Mouse (Mus musculus) neural tube, embryonic 14.5 days (tissue): ENCODE measurements around the gene G6pdx. TPM values are rescaled to one million over a fixed set of nuclear protein-coding genes. Genes with fewer than 3 reads are reported as not detected.

ENCODE experiments used
- ATAC-seq: fragments of 200-750 bp; cut with Nextera tagmentation; 2 replicates; pipeline ENCODE4 v1.8.0; 2017; ENCODE audit warnings: low read depth, mild to moderate bottlenecking, moderate TSS enrichment, moderate library complexity
- H3K27ac ChIP-seq: fragments of 300-500 bp; sonication (generic); 2 replicates; pipeline ENCODE4 v1.5.1; 2014; ENCODE audit warnings: low read depth, mild to moderate bottlenecking, control low read depth, low read length, moderate library complexity, mixed read lengths
- H3K27me3 ChIP-seq: fragments of 300-500 bp; sonication (generic); 2 replicates; pipeline ENCODE4 v1.6.1; 2014; ENCODE audit warnings: low read length; ENCODE audit not compliant: control insufficient read depth, insufficient read depth
- H3K36me3 ChIP-seq: fragments of 300-500 bp; sonication (generic); 2 replicates; pipeline ENCODE4 v1.6.1; 2014; ENCODE audit warnings: low read length, mixed read lengths; ENCODE audit not compliant: control insufficient read depth, insufficient read depth
- H3K4me1 ChIP-seq: fragments of 300-500 bp; sonication (generic); 2 replicates; pipeline ENCODE4 v1.6.1; 2014; ENCODE audit warnings: low read length; ENCODE audit not compliant: control insufficient read depth, insufficient read depth
- H3K4me2 ChIP-seq: fragments of 300-500 bp; sonication (generic); 2 replicates; pipeline ENCODE4 v1.6.1; 2014; ENCODE audit warnings: mild to moderate bottlenecking, low read depth, low read length, control low read depth
- H3K4me3 ChIP-seq: fragments of 300-500 bp; sonication (generic); 2 replicates; pipeline ENCODE4 v1.5.1; 2014; ENCODE audit warnings: low read depth, low read length, control low read depth, mixed read lengths
- H3K9ac ChIP-seq: fragments of 300-500 bp; sonication (generic); replicated peaks from 2 replicates; pipeline ENCODE4 v1.6.1; 2014; ENCODE audit warnings: low read depth, mild to moderate bottlenecking, control low read depth, low read length, mixed read lengths
- H3K9me3 ChIP-seq: fragments of 300-500 bp; sonication (generic); 2 replicates; pipeline ENCODE4 v1.6.1; 2016; ENCODE audit warnings: low read length; ENCODE audit not compliant: control insufficient read depth
- WGBS: fragments of 180-500 bp; shearing (Covaris S2); extraction: QIAGEN DNeasy Blood & Tissue Kit; methylation state at CpG from one replicate; pipeline ENCODE4 v1.1.7; 2014; 5-methylcytosine and 5-hydroxymethylcytosine counted together
- polyA plus RNA-seq: library from polyadenylated mRNA; unstranded; fragments of >200 nt; fragmentation: Nextera tagmentation; extraction: Ambion mirVana; gene quantifications from 2 replicates; pipeline ENCODE4 v1.2.1, GENCODE M21; 2014

The G6pdx gene
- polyA plus RNA-seq = 53.4 and 57.2 TPM in 2 replicates

- Histone ChIP-seq H3K27ac (peak within 1 kb of the TSS; percentile 62), H3K9me3 (no peaks in the 10 kb centered on the region), H3K27me3 (no peaks in the 10 kb centered on the region), H3K4me2 (peak within 1 kb of the TSS; percentile 48), H3K36me3 (no peaks in the 10 kb centered on the region; the same call in 1 of the 2 replicates), H3K4me1 (peaks cover 8% of the 10 kb centered on the region; the same call in 1 of the 2 replicates), H3K4me3 (peak within 1 kb of the TSS; percentile 46), H3K9ac (peak within 1 kb of the TSS; percentile 34)
- ATAC-seq = peak; percentile 88
- 15% methylated on average over 25 of the region's 25 CpGs for WGBS
These were observed at the start of gene G6pdx for GRCm38 (mm10) chrX:74428826-74429276. TSS of gene G6pdx (minus strand) at chrX:74429194.

DNA sequence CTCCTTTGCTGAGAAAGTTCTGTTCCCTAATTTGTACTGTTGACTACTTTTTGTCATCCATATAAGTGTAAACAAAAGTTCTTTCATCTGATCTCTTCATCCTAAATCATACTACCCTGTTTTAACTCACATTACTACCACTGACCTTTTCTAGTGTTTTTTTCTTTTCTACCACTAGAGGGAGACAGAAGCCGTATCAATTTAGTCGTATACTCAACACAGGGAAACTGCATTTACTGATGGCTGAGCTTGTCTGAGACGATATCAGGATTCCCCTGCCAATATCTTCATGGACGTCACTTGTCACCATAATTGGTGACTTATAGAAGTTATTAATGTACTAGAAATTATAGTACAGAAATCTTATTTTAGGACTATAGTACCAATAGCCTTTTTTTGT, 23.8 kb upstream of the G6pdx start:
- Histone ChIP-seq H3K4me2 (no peak overlapping the region), H3K27me3 (no peaks in the 10 kb centered on the region), H3K27ac (no peak overlapping the region), H3K4me3 (no peak overlapping the region), H3K4me1 (no peaks in the 10 kb centered on the region), H3K9me3 (no peaks in the 10 kb centered on the region), H3K9ac (no peak overlapping the region), H3K36me3 (no peaks in the 10 kb centered on the region)
- peak; percentile 85; the same call in 1 of the 2 replicates for ATAC-seq
- WGBS = 14% methylated on average over 4 of the region's 4 CpGs

DNA sequence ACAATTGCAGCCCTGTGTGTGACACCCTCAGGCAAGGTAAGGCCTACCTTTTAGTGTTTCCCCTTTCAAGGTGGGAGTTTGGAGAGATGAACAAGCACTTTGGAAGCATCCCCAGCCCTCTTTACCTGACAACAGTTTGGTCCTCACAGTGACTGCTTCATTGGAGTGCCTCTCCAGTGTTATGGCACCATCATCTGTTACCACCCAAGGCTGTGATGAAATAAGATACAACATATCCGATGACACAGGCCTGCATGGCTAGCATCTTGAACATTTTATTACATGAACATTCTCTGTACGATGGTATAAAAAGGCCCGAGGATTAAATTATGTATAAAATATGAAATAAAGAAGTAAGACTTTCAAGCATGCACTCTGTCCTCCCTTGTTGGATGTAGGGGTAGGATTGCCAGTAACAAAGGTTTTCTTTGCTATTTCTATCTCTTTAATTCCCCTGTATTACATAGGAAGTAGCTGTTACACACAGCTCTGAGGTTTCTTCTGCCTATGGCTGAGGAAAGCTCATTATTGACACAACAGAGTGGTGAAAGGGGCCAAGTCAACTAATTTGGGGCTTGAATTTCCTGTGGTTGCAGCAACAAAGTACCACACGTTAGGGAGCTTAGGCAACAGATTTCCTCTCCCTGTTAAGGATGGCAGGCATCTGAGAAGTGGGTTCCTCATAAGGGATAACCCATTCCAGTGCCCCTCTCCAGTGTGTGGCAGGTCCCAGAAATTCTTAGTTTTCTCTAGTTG, 22.3 kb upstream of the G6pdx start:
- H3K4me3 ChIP-seq = no peak overlapping the region
- H3K4me1 ChIP-seq = no peaks in the 10 kb centered on the region
- WGBS = 84% methylated on average over 4 of the region's 4 CpGs
- H3K9me3 ChIP-seq = no peaks in the 10 kb centered on the region
- H3K4me2 ChIP-seq = no peak overlapping the region
- no peaks in the 10 kb centered on the region for H3K27me3 ChIP-seq
- H3K27ac ChIP-seq = no peak overlapping the region
- H3K36me3 ChIP-seq = no peaks in the 10 kb centered on the region
- no peak overlapping the region for H3K9ac ChIP-seq
- no peak for ATAC-seq

DNA sequence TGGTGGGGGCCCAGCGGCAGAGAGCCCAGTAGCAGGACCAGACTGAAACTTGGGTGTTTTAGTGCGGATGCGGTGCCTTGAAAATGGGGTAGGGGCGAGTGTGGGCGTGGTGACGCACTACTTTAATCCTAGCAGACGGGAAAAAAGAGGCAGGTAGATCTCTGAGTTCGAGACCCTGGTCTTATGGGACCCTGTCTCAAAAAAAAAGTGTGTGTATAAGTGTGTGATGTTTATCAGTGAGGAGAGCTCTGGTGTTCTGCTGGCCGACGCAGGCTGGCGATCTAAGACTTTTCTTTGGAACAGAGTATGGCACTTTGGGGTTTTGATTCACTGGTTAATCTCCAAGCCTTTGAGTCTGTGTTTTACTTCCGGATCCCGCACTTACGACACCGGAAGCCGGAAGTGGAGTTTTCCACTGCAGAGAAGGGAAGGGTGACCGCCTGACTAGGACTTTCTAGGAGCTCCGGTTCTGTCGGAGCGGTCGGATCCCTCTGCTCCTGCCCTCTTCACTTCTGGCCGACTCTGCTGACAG, 362 bp upstream of the G6pdx start:
- H3K9me3 ChIP-seq = no peaks in the 10 kb centered on the region
- H3K27me3 ChIP-seq = no peaks in the 10 kb centered on the region
- no peaks in the 10 kb centered on the region; the same call in 1 of the 2 replicates for H3K36me3 ChIP-seq
- peak overlapping the region; percentile 48 for H3K4me2 ChIP-seq
- H3K4me3 ChIP-seq = peak overlapping the region; percentile 46
- H3K27ac ChIP-seq = peak overlapping the region; percentile 62
- ATAC-seq = peak; percentile 72
- WGBS = 17% methylated on average over 20 of the region's 22 CpGs
- H3K4me1 ChIP-seq = peaks cover 8% of the 10 kb centered on the region; the same call in 1 of the 2 replicates
- peak overlapping the region; percentile 34; the same call in 1 of the 2 replicates for H3K9ac ChIP-seq

DNA sequence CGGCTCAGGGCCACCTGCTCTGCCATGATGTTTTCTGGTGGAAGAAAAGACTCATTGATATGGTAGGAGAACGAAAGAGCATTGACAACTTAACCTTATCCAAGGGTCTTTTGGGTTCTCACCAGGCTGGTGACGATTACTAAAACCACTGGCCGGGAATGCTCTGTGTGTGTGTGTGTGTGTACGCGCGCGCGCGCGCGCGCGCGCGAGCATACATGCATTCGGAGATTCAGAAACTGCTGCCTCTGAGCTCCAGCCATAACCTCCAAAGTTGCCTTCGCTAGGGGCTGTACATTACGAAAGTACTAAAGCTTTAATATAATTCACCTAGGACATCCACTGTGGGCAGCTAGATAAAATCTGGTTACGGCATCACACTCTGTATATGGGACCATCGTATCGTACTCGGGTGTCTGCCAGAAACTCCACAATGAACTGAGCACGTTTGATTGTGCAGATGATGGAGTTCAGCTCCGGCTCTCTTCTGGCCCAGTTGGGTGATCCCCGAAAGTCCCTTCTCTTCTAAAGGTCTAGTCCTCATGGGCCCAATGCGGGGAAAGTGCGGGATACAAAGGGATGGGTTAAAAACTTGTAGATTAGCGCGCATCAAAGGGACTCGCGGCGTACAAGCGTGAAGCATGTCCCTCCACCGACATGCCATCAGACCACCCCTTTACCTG, 708 bp downstream of the G6pdx start:
- ATAC-seq = peak; percentile 59
- H3K36me3 ChIP-seq = no peaks in the 10 kb centered on the region
- H3K4me3 ChIP-seq = peak overlapping the region; percentile 46
- peak overlapping the region; percentile 26; the same call in 1 of the 2 replicates for H3K9ac ChIP-seq
- no peaks in the 10 kb centered on the region for H3K9me3 ChIP-seq
- no peaks in the 10 kb centered on the region for H3K27me3 ChIP-seq
- H3K4me2 ChIP-seq = peak overlapping the region; percentile 47
- H3K4me1 ChIP-seq = peaks cover 8% of the 10 kb centered on the region; the same call in 1 of the 2 replicates
- WGBS = 21% methylated on average over 35 of the region's 35 CpGs
- H3K27ac ChIP-seq = peak overlapping the region; percentile 62; the same call in 1 of the 2 replicates

DNA sequence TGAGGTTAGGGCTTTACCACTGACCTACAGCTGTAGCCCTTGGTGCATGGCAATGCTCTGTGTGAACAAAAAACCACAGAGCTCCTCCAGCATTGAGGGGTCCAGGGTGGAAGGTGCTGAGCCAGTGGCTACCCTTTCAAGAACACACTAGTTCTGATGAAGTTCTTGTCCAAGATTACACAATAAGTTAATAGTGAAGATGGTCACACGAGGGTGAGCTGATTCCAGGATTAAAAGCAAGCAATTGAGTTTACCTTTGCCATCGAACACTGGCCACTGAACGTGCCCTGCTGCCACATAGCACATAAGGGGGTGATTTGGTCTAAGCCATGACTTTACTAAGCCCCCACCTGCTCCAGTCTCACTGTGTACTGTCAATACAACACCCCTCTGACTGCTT, 1.9 kb downstream of the G6pdx start:
- Histone ChIP-seq H3K27me3 (no peaks in the 10 kb centered on the region), H3K4me1 (peaks cover 8% of the 10 kb centered on the region; the same call in 1 of the 2 replicates), H3K27ac (no peak overlapping the region), H3K9me3 (no peaks in the 10 kb centered on the region), H3K36me3 (no peaks in the 10 kb centered on the region), H3K9ac (no peak overlapping the region), H3K4me2 (no peak overlapping the region), H3K4me3 (no peak overlapping the region)
- 77% methylated on average over 3 of the region's 3 CpGs for WGBS
- ATAC-seq = no peak

DNA sequence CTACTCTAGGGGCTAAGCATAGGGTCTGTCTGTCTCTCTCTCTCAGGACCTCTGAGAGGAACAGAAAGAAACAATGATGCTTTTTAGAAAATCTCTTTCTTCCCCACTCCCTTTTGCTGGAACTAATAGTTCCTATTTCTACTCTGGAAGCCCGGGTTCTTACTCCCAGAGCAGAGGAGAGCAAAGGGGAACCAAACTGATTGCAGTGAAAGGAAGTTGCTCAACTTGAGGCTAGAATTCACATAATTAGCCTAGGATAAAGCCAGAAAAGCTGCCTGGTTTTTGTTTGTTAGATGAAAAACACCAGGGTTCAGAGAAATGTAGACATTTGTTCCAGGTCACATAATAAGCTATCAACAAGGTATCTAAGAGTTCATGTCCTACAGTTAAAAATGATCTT, 2.7 kb downstream of the G6pdx start:
- Histone ChIP-seq H3K4me3 (no peak overlapping the region), H3K36me3 (no peaks in the 10 kb centered on the region), H3K4me2 (no peak overlapping the region), H3K27me3 (no peaks in the 10 kb centered on the region), H3K9ac (no peak overlapping the region), H3K4me1 (peaks cover 8% of the 10 kb centered on the region; the same call in 1 of the 2 replicates), H3K9me3 (no peaks in the 10 kb centered on the region), H3K27ac (no peak overlapping the region)
- WGBS = 78% methylated on average over 1 of the region's 1 CpGs
- ATAC-seq = no peak

DNA sequence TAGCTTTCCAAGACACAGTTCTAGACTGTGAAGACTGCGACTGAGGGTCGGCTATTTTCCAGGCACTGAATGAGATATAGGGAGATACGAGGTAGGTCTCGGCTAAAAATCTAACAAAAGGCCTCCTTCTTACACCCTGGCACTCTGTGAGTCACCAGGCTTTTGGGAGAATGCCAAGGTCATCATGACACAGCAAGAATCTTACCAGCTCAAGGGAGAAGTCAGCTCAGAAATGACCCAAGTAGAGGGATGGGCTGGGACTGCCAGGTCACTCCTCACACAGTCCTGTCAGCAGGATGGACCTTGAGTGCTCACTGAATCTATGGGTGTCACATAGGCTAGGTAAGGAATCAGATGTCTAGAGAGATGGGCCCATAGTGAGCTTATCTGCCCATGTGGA, 3.8 kb downstream of the G6pdx start:
- H3K4me2 ChIP-seq = no peak overlapping the region
- no peak for ATAC-seq
- 97% methylated on average over 4 of the region's 4 CpGs for WGBS
- H3K4me3 ChIP-seq = no peak overlapping the region
- no peak overlapping the region for H3K27ac ChIP-seq
- peaks cover 7% of the 10 kb centered on the region; the same call in 1 of the 2 replicates for H3K4me1 ChIP-seq
- no peak overlapping the region for H3K9ac ChIP-seq
- H3K36me3 ChIP-seq = no peaks in the 10 kb centered on the region
- no peaks in the 10 kb centered on the region for H3K9me3 ChIP-seq
- H3K27me3 ChIP-seq = no peaks in the 10 kb centered on the region
